16 mouse cellular contexts compared by ENCODE assay signal in the genomic region with DNA sequence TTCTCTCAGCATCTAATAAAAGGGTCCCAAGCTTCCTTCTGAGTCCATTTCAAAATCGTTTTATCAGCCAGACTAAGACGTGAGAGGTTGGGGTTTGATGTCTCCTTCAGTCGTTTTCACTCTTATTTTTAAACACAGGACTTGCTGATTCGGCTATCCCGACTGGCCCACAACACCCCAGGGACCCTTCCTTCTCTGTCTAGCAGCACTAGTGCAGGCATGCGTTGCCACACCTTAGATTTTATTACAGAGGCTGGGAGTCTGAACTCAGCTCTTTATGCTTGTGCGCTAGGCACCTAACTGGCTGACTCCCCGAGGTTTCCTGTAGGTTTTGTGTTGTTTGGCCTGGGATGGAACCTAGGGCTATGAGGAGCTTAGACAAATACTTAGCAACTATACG. TPM values are rescaled to one million over a fixed set of nuclear protein-coding genes. Genes with fewer than 3 reads are reported as not detected.
DNase-seq lines count a peak whose midpoint lies in the region; ATAC-seq and TF ChIP-seq lines count a peak whose summit lies in the region.
"Had no signal": no experiment of that assay in that cellular context is flagged by ENCODE, and none has a peak within 500 bp of the region (broad histone marks: within the 10 kb centered on the region; RNA-seq: fewer than 3 reads in every experiment).

No protein-coding gene starts in this region.

- peak overlapping the region; percentile 86 for H3K27ac ChIP-seq in layer of hippocampus, adult 2 months
- H3K27ac ChIP-seq in intestine, embryonic 16.5 days (ENCODE audit: low read length), result peak overlapping the region; percentile 58
- peak overlapping the region; percentile 92 for H3K27ac ChIP-seq in small intestine, adult 2 months (ENCODE audit: insufficient read depth, low read depth, low read length)
- H3K27ac ChIP-seq: liver, embryonic 15.5 days had no signal

- 0 out of 2 replicates have a peak overlapping the region, but pooled peaks have one; percentile 11 for H3K9ac ChIP-seq in intestine, embryonic 16.5 days (ENCODE audit: low read depth, low read length)
- H3K9ac ChIP-seq: liver, embryonic 15.5 days had no signal

- no peaks in the 10 kb centered on the region for H3K9me3 ChIP-seq in intestine, embryonic 16.5 days (ENCODE audit: control insufficient read depth, low read length)
- H3K9me3 ChIP-seq: liver, embryonic 15.5 days had no signal

- peaks cover 10% of the 10 kb centered on the region; the same call in 1 of the 2 replicates for H3K4me1 ChIP-seq in intestine, embryonic 16.5 days (ENCODE audit: control insufficient read depth, insufficient read depth, low read length)
- H3K4me1 ChIP-seq in small intestine, adult 2 months (ENCODE audit: control insufficient read depth, insufficient read depth, insufficient read length, low read length), result peaks cover 29% of the 10 kb centered on the region
- H3K4me1 ChIP-seq: liver, embryonic 15.5 days had no signal

- no peak overlapping the region for H3K4me3 ChIP-seq in layer of hippocampus, adult 2 months
- H3K4me3 ChIP-seq in intestine, embryonic 16.5 days (ENCODE audit: low read length), result no peak overlapping the region
- no peak overlapping the region for H3K4me3 ChIP-seq in small intestine, adult 2 months (ENCODE audit: low read depth, low read length)
- H3K4me3 ChIP-seq: liver, embryonic 15.5 days had no signal

- 23% methylated on average over 9 of the region's 9 CpGs for WGBS in intestine, embryonic 16.5 days
- WGBS in small intestine, adult 2 months, result 14% methylated on average over 9 of the region's 9 CpGs

- TF ChIP-seq POLR2A in small intestine, adult 2 months (IDR thresholded peaks at IDR 0.05; ENCODE audit: low read depth, low read length), result no peak

- peak; percentile 59 for ATAC-seq in intestine, embryonic 16.5 days

- no peaks in the 10 kb centered on the region for H3K36me3 ChIP-seq in intestine, embryonic 16.5 days (ENCODE audit: control insufficient read depth, insufficient read depth, low read length)
- H3K36me3 ChIP-seq in small intestine, adult 2 months (ENCODE audit: control insufficient read depth, insufficient read depth, low read length), result peaks cover 60% of the 10 kb centered on the region
- H3K36me3 ChIP-seq: liver, embryonic 15.5 days had no signal

- peak; percentile 10 for DNase-seq in embryo, embryonic 11 days
- DNase-seq in embryo, embryonic 9.5 days (ENCODE audit: extremely low spot score), result no peak
- DNase-seq in layer of hippocampus, adult 2 months (ENCODE audit: low spot score in 2 of 2), result no peak
- no peak for DNase-seq in layer of hippocampus, adult 11-12 months (ENCODE audit: low spot score)
- no peak for DNase-seq in urinary bladder, postnatal 10 days (ENCODE audit: low spot score)
- no peak for DNase-seq in spleen, postnatal 10 days (ENCODE audit: low spot score in 2 of 2)
- DNase-seq: adrenal gland, postnatal 25 days; cerebellum, adult 11-12 months; thymus, postnatal 36 days had no signal

- H3K4me2 ChIP-seq in intestine, embryonic 16.5 days (ENCODE audit: low read depth, low read length), result no peak overlapping the region
- H3K4me2 ChIP-seq: liver, embryonic 15.5 days had no signal

- H3K27me3 ChIP-seq in intestine, embryonic 16.5 days (replicated peaks; ENCODE audit: control insufficient read depth, insufficient read depth, low read length), result no peaks in the 10 kb centered on the region
- no peaks in the 10 kb centered on the region for H3K27me3 ChIP-seq in small intestine, adult 2 months (ENCODE audit: control insufficient read depth, insufficient read depth, low read length)

- TF ChIP-seq CTCF in layer of hippocampus, adult 2 months (conservative IDR thresholded peaks at IDR 0.05), result no peak
- no peak for TF ChIP-seq CTCF in small intestine, adult 2 months (IDR thresholded peaks at IDR 0.05; ENCODE audit: extremely low read depth, insufficient read length, insufficient replicate concordance, low read depth, low read length)

RNA-seq across cellular contexts. Expression of a gene that starts 20.1 kb away (rescaled TPM):
- total RNA-seq in layer of hippocampus, adult 2 months (2021), result 10 to 100 TPM; 12.8 to 16.5 TPM
- 33.4 and 36.3 TPM in 2 replicates for polyA plus RNA-seq in intestine, embryonic 16.5 days (2015; fragmentation: Nextera tagmentation; extraction: Ambion mirVana)
- polyA plus RNA-seq in small intestine, adult 2 months (2012; rRNA removed), result 101 and 257 TPM in 2 replicates

RNA-seq across cellular contexts. Expression of a gene that starts 21.6 kb away (rescaled TPM):
- under 1 TPM; 0.22 to 0.33 TPM for total RNA-seq in layer of hippocampus, adult 2 months (2021)
- 0.86 and 1.4 TPM in 2 replicates for polyA plus RNA-seq in intestine, embryonic 16.5 days (2015; fragmentation: Nextera tagmentation; extraction: Ambion mirVana)
- polyA plus RNA-seq in small intestine, adult 2 months (2012; rRNA removed), result 0.14 and 0.46 TPM in 2 replicates
- total RNA-seq: hematopoietic stem cell, adult 5-6 weeks; MEL had no signal

RNA-seq across cellular contexts. Expression of a gene that starts 36.2 kb away (rescaled TPM):
- total RNA-seq in layer of hippocampus, adult 2 months (2021), result not detected
- polyA plus RNA-seq in intestine, embryonic 16.5 days (2015; fragmentation: Nextera tagmentation; extraction: Ambion mirVana), result not detected in 2 replicates
- polyA plus RNA-seq in small intestine, adult 2 months (2012; rRNA removed), result not detected in 2 replicates
- total RNA-seq: adrenal gland, postnatal 25 days; gastrocnemius, adult 8-10 months; hematopoietic stem cell, adult 5-6 weeks; layer of hippocampus, postnatal 10 days; MEL had no signal
- polyA plus RNA-seq: liver, embryonic 15.5 days had no signal

RNA-seq across cellular contexts. Expression of a gene that starts 53.3 kb away (rescaled TPM):
- 100 to 1,000 TPM; 133 to 138 TPM for total RNA-seq in layer of hippocampus, adult 2 months (2021)
- 10.3 and 12.0 TPM in 2 replicates for polyA plus RNA-seq in intestine, embryonic 16.5 days (2015; fragmentation: Nextera tagmentation; extraction: Ambion mirVana)
- polyA plus RNA-seq in small intestine, adult 2 months (2012; rRNA removed), result 15.4 and 63.9 TPM in 2 replicates
- total RNA-seq: hematopoietic stem cell, adult 5-6 weeks had no signal

RNA-seq across cellular contexts. Expression of a gene that starts 56.9 kb away (rescaled TPM):
- total RNA-seq in layer of hippocampus, adult 2 months (2021), result 100 to 1,000 TPM; 138 to 146 TPM
- 1.2 and 2.7 TPM in 2 replicates for polyA plus RNA-seq in intestine, embryonic 16.5 days (2015; fragmentation: Nextera tagmentation; extraction: Ambion mirVana)
- polyA plus RNA-seq in small intestine, adult 2 months (2012; rRNA removed), result 2.9 and 4.0 TPM in 2 replicates
- total RNA-seq: gastrocnemius, adult 8-10 months had no signal
- polyA plus RNA-seq: liver, embryonic 15.5 days had no signal
